Mouse (Mus musculus): ENCODE data around the gene Bptf. TPM values are rescaled to one million over a fixed set of nuclear protein-coding genes. Genes with fewer than 3 reads are reported as not detected.
"Not testable (repeated sequence)": the region's sequence is repeated elsewhere in the genome, so short reads cannot be mapped to it uniquely, and the experiment has no call there.

Gene Bptf
- polyA plus RNA-seq, 1 experiment from 2014 or later, result 27.1 TPM

DNA sequence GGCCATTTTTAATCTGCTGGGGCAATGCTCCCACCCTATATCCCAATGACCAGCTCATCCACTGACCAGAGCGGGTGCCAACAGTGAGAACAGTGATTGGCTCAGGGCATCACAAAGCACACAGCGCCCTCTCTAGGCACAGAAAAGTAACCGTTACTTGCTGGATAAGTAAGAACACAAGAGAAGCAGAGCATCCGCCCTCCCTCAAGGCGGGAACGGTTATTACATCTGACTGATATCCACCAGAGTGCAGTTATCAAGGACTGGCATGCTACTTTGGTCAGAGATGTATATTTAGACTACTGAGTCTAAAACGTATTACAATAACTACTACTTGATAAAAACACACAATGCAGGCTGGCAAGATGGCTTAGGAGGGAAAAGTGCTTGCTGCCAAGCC is 39.3 kb downstream of the Bptf start:
- Histone ChIP-seq H3K36me3 (peaks cover 27% of the 10 kb centered on the region), H3K27ac (replicated peaks) (no peak overlapping the region), H3K9me3 (no peaks in the 10 kb centered on the region), H3K9ac (no peak overlapping the region), H3K4me2 (no peak overlapping the region), H3K27me3 (no peaks in the 10 kb centered on the region), H3K4me1 (replicated peaks) (no peaks in the 10 kb centered on the region), H3K4me3 (no peak overlapping the region)
- WGBS, result 93% methylated on average over 7 of the region's 7 CpGs
- ATAC-seq (ENCODE audit: low FRiP score, low read depth), result no peak

DNA sequence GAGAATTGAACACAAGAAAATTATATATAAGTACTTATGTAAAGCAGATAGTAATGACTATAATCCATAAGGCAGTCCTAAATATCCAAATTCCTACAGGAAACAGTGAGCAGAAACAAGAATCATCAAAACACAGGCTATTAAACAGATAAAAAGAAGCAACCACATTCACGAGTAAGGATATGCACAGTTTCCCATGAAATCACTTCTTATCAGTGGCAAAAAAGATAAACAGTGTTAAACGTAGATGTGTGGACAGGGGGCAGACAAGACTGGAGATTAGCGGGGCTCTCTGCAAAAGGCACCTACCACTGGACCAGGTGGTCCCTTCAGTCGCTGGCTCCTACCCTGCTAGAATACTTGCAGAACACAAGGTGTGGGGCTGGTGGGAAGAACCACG is 46.1 kb downstream of the Bptf start:
- no peaks in the 10 kb centered on the region for H3K9me3 ChIP-seq
- no peak overlapping the region for H3K27ac ChIP-seq (replicated peaks)
- H3K4me3 ChIP-seq, result no peak overlapping the region
- no peaks in the 10 kb centered on the region for H3K4me1 ChIP-seq (replicated peaks)
- WGBS, result 91% methylated on average over 5 of the region's 5 CpGs
- no peak for ATAC-seq (ENCODE audit: low FRiP score, low read depth)
- no peak overlapping the region for H3K4me2 ChIP-seq
- H3K36me3 ChIP-seq, result peaks cover 24% of the 10 kb centered on the region
- no peak overlapping the region for H3K9ac ChIP-seq
- no peaks in the 10 kb centered on the region for H3K27me3 ChIP-seq

DNA sequence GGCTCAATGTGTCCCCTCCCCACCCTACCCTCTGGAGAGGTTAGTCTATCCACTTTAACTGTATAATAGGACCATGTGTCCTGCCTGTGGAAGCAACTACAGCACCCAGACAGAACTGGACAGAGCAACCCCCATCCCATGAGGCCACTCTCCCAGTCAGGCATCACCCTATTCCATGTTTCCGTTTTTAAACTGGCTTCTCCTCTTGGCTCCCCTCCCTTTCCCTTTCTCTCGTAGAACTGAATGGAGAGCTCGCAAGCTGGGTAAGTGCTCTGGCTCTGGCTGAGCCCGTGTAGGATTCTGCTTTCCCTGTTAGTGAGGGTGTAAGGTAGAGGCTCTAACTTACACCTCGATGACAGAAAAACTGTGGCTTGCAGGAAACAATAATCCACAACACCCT is 48.4 kb downstream of the Bptf start:
- no peaks in the 10 kb centered on the region for H3K4me1 ChIP-seq (replicated peaks)
- no peak overlapping the region for H3K9ac ChIP-seq
- no peak overlapping the region for H3K4me3 ChIP-seq
- H3K9me3 ChIP-seq, result no peaks in the 10 kb centered on the region
- H3K36me3 ChIP-seq, result peaks cover 40% of the 10 kb centered on the region
- H3K27ac ChIP-seq (replicated peaks), result no peak overlapping the region
- no peaks in the 10 kb centered on the region for H3K27me3 ChIP-seq
- ATAC-seq (ENCODE audit: low FRiP score, low read depth), result no peak
- no peak overlapping the region for H3K4me2 ChIP-seq
- WGBS, result 82% methylated on average over 5 of the region's 5 CpGs

DNA sequence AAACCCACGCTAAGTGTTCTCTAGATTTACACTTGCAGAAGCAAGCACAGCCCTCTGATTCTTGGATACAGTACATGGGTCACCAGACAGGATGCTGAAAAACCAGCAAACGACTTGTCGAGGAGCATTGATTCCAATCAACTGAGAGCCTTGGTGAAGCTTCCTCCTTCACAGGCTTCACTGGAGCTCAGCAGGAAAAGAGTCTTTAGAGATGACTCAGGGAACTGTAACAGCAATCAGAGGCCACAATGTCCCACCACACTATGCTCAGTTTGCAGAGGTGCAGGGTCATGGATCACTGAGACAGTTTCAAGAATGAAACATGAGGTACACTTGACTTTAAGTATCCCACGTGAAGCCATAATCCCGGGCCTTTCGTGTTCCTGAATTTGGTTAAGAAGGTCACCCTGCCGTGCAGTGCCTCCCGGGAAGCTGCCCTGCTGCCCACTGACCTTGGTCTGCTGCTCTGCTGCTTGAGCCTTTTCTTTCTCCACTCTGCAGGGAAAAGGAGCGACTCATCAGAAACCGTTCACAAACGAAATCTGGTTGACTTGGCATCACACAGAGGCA is 66.6 kb downstream of the Bptf start:
- no peak overlapping the region for H3K4me3 ChIP-seq
- WGBS, result 88% methylated on average over 11 of the region's 11 CpGs
- no peak overlapping the region for H3K27ac ChIP-seq (replicated peaks)
- H3K9me3 ChIP-seq, result no peaks in the 10 kb centered on the region
- H3K4me1 ChIP-seq (replicated peaks), result no peaks in the 10 kb centered on the region
- H3K9ac ChIP-seq, result no peak overlapping the region
- H3K27me3 ChIP-seq, result no peaks in the 10 kb centered on the region
- peaks cover 66% of the 10 kb centered on the region for H3K36me3 ChIP-seq
- no peak for ATAC-seq (ENCODE audit: low FRiP score, low read depth)
- no peak overlapping the region for H3K4me2 ChIP-seq

DNA sequence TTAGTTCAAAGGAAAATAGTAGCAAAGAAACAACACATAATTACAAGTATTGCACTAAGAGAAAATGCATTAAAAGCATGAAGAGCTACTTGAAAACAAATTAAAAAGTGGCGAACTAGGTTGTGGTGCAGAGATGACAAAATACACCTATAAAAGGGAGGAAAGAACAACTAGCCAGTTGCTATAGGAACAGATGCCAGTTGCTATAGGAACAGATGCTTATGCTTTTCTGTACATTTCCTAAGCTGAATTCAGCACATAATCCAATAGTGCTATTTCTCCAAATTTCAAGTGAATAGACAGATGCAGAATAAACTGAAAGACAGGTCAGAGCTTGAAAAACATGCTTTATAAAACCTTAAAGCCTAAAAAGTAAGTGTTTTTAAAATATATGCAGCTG is 67.3 kb downstream of the Bptf start:
- Histone ChIP-seq H3K9me3 (no peaks in the 10 kb centered on the region), H3K27me3 (no peaks in the 10 kb centered on the region), H3K4me2 (no peak overlapping the region), H3K9ac (no peak overlapping the region), H3K27ac (replicated peaks) (no peak overlapping the region), H3K4me3 (no peak overlapping the region), H3K36me3 (peaks cover 70% of the 10 kb centered on the region), H3K4me1 (replicated peaks) (no peaks in the 10 kb centered on the region)
- WGBS, result 93% methylated on average over 1 of the region's 1 CpGs
- ATAC-seq (ENCODE audit: low FRiP score, low read depth), result no peak

DNA sequence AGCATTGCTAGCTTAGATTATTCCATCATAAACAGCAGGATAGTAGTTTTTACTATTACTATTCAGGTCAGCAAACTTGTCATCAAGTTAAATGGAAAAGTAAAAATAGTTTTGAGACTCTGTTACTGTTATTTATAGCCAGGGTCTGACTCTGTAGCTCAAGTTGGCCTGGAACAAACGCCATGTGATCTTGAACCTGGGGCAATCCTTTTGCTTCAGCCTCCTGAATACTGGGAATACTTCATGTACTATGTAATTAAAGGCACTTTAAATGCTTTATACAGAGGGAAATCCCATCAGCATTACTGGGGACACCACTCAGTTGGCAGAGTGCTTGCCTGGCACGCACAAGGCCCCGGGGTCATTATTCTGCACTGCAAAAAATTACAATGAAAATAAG is 68.9 kb downstream of the Bptf start:
- Histone ChIP-seq H3K4me1 (replicated peaks) (no peaks in the 10 kb centered on the region), H3K36me3 (peaks cover 85% of the 10 kb centered on the region), H3K9ac (no peak overlapping the region), H3K27ac (replicated peaks) (no peak overlapping the region), H3K9me3 (no peaks in the 10 kb centered on the region), H3K4me2 (no peak overlapping the region), H3K27me3 (no peaks in the 10 kb centered on the region), H3K4me3 (no peak overlapping the region)
- 90% methylated on average over 3 of the region's 3 CpGs for WGBS
- no peak for ATAC-seq (ENCODE audit: low FRiP score, low read depth)

DNA sequence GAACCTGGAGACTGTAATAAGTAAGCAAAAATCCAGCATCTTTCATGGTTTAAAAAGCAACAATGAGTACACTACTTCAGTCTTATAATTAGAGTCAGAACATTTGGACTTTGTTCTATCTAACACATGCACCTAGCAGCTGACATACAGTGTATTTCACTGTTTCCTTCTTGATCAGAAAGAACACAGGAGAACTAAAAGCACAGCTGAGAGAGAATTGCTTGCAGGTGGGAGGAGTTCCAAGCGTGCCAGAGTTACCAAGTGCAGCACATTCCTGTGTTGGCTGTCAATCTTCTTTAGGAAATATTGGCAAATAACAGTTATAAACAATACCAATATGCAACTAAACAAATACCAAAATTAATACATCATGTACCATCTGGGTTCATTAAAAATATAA is 71.0 kb downstream of the Bptf start:
- Histone ChIP-seq H3K4me2 (no peak overlapping the region), H3K4me1 (replicated peaks) (no peaks in the 10 kb centered on the region), H3K9me3 (no peaks in the 10 kb centered on the region), H3K4me3 (no peak overlapping the region), H3K36me3 (peaks cover 84% of the 10 kb centered on the region), H3K9ac (no peak overlapping the region), H3K27ac (replicated peaks) (no peak overlapping the region), H3K27me3 (no peaks in the 10 kb centered on the region)
- WGBS, result 88% methylated on average over 1 of the region's 1 CpGs
- ATAC-seq (ENCODE audit: low FRiP score, low read depth), result no peak

DNA sequence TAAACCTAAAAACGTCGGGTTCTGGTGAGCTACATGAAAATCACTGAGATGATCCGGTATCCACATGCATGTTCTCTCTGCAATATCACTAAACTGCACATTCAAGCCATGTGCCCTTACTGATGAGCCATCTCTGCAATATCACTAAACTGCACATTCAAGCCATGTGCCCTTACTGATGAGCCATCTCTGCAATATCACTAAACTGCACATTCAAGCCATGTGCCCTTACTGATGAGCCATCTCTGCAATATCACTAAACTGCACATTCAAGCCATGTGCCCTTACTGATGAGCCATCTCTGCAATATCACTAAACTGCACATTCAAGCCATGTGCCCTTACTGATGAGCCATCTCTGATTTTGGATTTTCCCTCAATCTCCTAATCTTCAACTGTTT is 72.3 kb downstream of the Bptf start:
- H3K4me2 ChIP-seq; H3K4me3 ChIP-seq; H3K9me3 ChIP-seq; H3K27me3 ChIP-seq; H3K9ac ChIP-seq; H3K27ac ChIP-seq (replicated peaks); H3K4me1 ChIP-seq (replicated peaks); ATAC-seq (ENCODE audit: low FRiP score, low read depth): not testable (repeated sequence)
- WGBS, result 98% methylated on average over 3 of the region's 3 CpGs
- peaks cover 84% of the 10 kb centered on the region for H3K36me3 ChIP-seq

DNA sequence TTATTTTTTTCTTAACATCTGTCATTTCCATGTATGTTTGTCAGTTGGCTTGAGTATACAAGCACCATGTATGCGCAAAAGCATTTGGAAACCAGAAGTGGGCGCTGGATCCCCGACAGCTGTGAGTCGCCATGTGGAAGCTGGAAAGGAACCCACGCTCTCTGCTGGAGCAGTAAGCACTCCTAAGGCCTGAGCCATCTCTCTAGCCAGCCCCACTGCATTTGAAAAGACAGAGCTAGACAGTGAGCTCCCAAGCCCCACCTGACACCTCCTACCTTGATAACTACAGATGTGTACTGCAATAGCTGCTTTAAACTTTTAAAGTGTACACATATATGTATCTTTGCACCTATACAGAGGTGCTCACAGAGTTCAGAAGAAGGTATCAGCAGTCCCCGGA is 74.5 kb downstream of the Bptf start:
- ATAC-seq (ENCODE audit: low FRiP score, low read depth), result no peak
- Histone ChIP-seq H3K36me3 (peaks cover 91% of the 10 kb centered on the region), H3K27ac (replicated peaks) (no peak overlapping the region), H3K9me3 (no peaks in the 10 kb centered on the region), H3K4me1 (replicated peaks) (no peaks in the 10 kb centered on the region), H3K9ac (no peak overlapping the region), H3K4me3 (no peak overlapping the region), H3K27me3 (no peaks in the 10 kb centered on the region), H3K4me2 (no peak overlapping the region)
- 92% methylated on average over 6 of the region's 6 CpGs for WGBS

DNA sequence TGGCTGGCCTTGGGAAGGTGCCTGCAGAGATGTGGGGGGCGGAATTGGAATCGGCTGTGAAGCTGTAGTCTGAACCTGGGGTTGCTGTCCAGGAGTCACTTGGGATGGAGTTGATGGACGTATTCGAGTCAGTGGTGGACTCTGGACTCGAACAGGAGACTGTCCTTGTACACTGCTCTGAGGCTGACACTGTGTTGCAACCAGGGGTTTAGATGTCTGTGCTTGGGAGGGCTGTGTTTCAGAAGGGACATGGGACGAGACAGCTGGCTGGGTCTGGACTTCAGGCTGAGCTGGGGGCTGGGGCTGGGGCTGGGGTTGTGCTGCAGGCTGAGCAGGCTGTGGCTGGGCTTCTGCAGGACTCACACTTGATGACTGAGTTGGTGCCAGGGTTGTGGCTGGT is 77.1 kb downstream of the Bptf start:
- no peaks in the 10 kb centered on the region for H3K4me1 ChIP-seq (replicated peaks)
- H3K36me3 ChIP-seq, result peaks cover 78% of the 10 kb centered on the region
- no peak overlapping the region for H3K27ac ChIP-seq (replicated peaks)
- no peak overlapping the region for H3K9ac ChIP-seq
- H3K9me3 ChIP-seq, result no peaks in the 10 kb centered on the region
- H3K4me3 ChIP-seq, result no peak overlapping the region
- WGBS, result 100% methylated on average over 6 of the region's 6 CpGs
- H3K4me2 ChIP-seq, result no peak overlapping the region
- no peak for ATAC-seq (ENCODE audit: low FRiP score, low read depth)
- no peaks in the 10 kb centered on the region for H3K27me3 ChIP-seq

DNA sequence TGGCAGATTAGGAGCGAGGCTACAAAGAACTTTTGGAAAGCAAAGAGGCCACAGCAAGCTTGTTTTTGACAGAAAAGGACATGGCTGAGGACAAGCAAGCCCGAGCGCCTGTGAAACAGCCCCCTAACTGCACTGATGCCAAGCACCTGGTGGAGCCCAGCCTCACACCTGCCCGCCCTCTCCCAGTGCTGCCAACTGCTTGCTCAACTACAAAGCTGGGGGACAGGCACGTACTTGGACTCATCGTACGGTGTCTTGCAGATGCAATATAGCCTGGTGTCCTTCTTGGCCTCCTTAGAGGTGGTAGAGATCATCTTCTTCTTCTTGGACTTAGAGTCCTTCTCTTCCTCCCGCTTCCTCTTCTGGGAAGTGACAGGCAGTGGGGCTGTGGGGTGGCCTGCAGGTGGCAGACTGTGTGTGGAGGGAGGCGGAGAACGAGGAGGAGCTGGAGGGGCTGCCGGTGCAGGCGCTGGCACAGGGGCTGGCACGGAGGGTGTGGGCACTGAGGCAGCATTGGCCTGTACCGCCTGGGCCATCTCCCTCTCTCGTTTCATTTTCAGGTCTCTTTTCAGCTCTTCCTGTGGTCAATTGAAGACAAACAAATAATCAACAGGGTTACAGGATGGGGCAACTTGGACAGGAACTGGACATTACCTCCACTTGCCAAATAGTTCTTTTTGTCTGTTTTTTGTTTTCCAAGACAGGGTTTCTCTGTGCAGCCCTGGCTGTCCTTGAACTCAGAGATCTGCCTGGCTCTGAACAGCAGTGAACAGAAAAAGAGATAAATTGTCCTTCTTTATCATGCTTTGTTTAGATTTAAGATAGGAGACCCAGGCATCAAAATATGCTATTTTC is 84.9 kb downstream of the Bptf start:
- Histone ChIP-seq H3K36me3 (peaks cover 34% of the 10 kb centered on the region), H3K27me3 (no peaks in the 10 kb centered on the region), H3K27ac (replicated peaks) (no peak overlapping the region), H3K9me3 (no peaks in the 10 kb centered on the region), H3K4me2 (no peak overlapping the region), H3K9ac (no peak overlapping the region), H3K4me3 (no peak overlapping the region), H3K4me1 (replicated peaks) (no peaks in the 10 kb centered on the region)
- 89% methylated on average over 15 of the region's 15 CpGs for WGBS
- no peak for ATAC-seq (ENCODE audit: low FRiP score, low read depth)

DNA sequence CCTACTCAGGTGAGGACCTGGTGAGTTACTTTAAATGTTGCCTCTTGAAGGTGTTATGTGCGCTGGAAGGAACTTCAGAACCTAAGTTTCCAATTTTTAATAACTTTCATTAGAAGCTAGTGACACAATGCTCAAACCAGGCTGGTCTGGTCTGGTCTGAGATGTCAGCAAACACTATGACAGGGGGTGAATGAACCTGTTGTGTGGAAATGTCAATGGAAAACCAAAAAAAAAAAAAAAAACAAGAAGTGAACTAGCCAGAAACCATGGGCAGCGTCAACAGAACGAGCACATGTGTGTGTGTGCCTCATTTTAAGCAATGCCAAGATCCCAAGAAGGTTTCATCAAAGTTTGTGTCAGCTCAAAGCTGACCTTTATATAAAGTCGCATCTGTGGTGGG is 86.4 kb downstream of the Bptf start:
- 91% methylated on average over 4 of the region's 4 CpGs for WGBS
- H3K36me3 ChIP-seq, result peaks cover 44% of the 10 kb centered on the region
- ATAC-seq (ENCODE audit: low FRiP score, low read depth), result no peak

More for the DNA sequence above, 86.4 kb downstream of the Bptf start:
- Histone ChIP-seq H3K9ac (no peak overlapping the region), H3K4me1 (replicated peaks) (no peaks in the 10 kb centered on the region), H3K27ac (replicated peaks) (no peak overlapping the region), H3K4me2 (no peak overlapping the region), H3K27me3 (no peaks in the 10 kb centered on the region), H3K4me3 (no peak overlapping the region), H3K9me3 (no peaks in the 10 kb centered on the region)
